Mouse (Mus musculus) ES-CJ7 (cell line): ENCODE results near the gene Ptprh.

Experiments used
- DNase-seq: peaks from one replicate; pipeline ENCODE4 v3.0.0; 2011; ENCODE audit warnings: low read depth, low spot score

Ptprh gene

GRCm38 (mm10) chr7:4524212-4524922, 79.5 kb downstream of the Ptprh start, which contains the start of gene Tnni3:
Gene Tnni3, minus strand, starts transcription at chr7:4524229.
- peak; percentile 81 for DNase-seq

- DNase-seq = no peak
Observed at GRCm38 (mm10) chr7:4523205-4524130, 80.4 kb downstream of the Ptprh start.

- DNase-seq = no peak
Observed at GRCm38 (mm10) chr7:4522292-4522691, 81.5 kb downstream of the Ptprh start.

- peak; percentile 65 for DNase-seq
Observed at GRCm38 (mm10) chr7:4521231-4522003, 82.4 kb downstream of the Ptprh start.

GRCm38 (mm10) chr7:4518487-4518886, 85.4 kb downstream of the Ptprh start:
- DNase-seq = no peak

GRCm38 (mm10) chr7:4516332-4517050, 87.3 kb downstream of the Ptprh start, which contains the start of gene Tnnt1:
Gene Tnnt1, minus strand, starts transcription at chr7:4516382.
- peak; percentile 88 for DNase-seq

- DNase-seq = no peak
Observed at GRCm38 (mm10) chr7:4515853-4516252, 88.0 kb downstream of the Ptprh start.

- no peak for DNase-seq
Observed at GRCm38 (mm10) chr7:4513829-4514712, 89.8 kb downstream of the Ptprh start.

GRCm38 (mm10) chr7:4513236-4513635, 90.6 kb downstream of the Ptprh start:
- DNase-seq = peak; percentile 82

GRCm38 (mm10) chr7:4511489-4512224, 92.2 kb downstream of the Ptprh start:
- DNase-seq = no peak

GRCm38 (mm10) chr7:4509863-4510608, 93.8 kb downstream of the Ptprh start:
- DNase-seq = peak; percentile 89

- no peak for DNase-seq
Observed at GRCm38 (mm10) chr7:4508739-4509116, 95.1 kb downstream of the Ptprh start.

GRCm38 (mm10) chr7:4508062-4508738, 95.6 kb downstream of the Ptprh start:
- peak; percentile 83 for DNase-seq

- DNase-seq = peak; percentile 40
Observed at GRCm38 (mm10) chr7:4507220-4507619, 96.6 kb downstream of the Ptprh start.

- DNase-seq = no peak
Observed at GRCm38 (mm10) chr7:4504646-4505435, 99.0 kb downstream of the Ptprh start.

- no peak for DNase-seq
Observed at GRCm38 (mm10) chr7:4503858-4504257, 100.0 kb downstream of the Ptprh start.

GRCm38 (mm10) chr7:4503100-4503499, 100.7 kb downstream of the Ptprh start:
- no peak for DNase-seq
